Mouse (Mus musculus): ENCODE results near the gene Filip1. TPM values are rescaled to one million over a fixed set of nuclear protein-coding genes. Genes with fewer than 3 reads are reported as not detected.

The Filip1 gene
- total and polyA plus RNA-seq, 3 experiments: 0.71 to 1.5 (median 1.3) TPM

- no peaks in the 10 kb centered on the region for H3K9me3 ChIP-seq (replicated peaks; ENCODE audit: low read length)
- peaks cover 28% of the 10 kb centered on the region for H3K79me2 ChIP-seq (replicated peaks; ENCODE audit: control insufficient read depth, extremely low read depth, insufficient read depth, poor library complexity, severe bottlenecking)
- in situ Hi-C loops (cut with MboI; ENCODE audit: low pct_ligation_motif_present, low pct_unique_long_range_greater_than_20kb, low sequenced_read_pairs) (no loop called here), dilution Hi-C loops (cut with MboI; ENCODE audit: extremely low pct_ligation_motif_present, extremely low pct_unique_long_range_greater_than_20kb, low sequenced_read_pairs) (no loop called here)
- H3K4me3 ChIP-seq (replicated peaks in 1 of 3; ENCODE audit: low read depth in 2 of 3, low read length in 2 of 3, poor library complexity in 1 of 3): no peak overlapping the region
- H3K4me1 ChIP-seq (ENCODE audit: control insufficient read depth in 1 of 2, insufficient read depth in 2 of 2): peaks cover 0 to 31% of the 10 kb centered on the region in 2 experiments; a peak in 3 of 4 replicates
- H3K27me3 ChIP-seq (replicated peaks): no peaks in the 10 kb centered on the region
- no peak overlapping the region for H3K9ac ChIP-seq (ENCODE audit: insufficient read depth, low read depth)
- TF ChIP-seq RAD21 (IDR thresholded peaks at IDR 0.05; ENCODE audit: low read depth, low read length) (no peak), E2F4 (IDR thresholded peaks at IDR 0.05; ENCODE audit: insufficient replicate concordance, low read depth, low read length) (no peak), CHD1 (IDR thresholded peaks at IDR 0.05; ENCODE audit: low read depth, low read length) (no peak), CHD2 (IDR thresholded peaks at IDR 0.05; ENCODE audit: low read length) (no peak), POLR2A (IDR thresholded peaks at IDR 0.05; ENCODE audit: low read depth, low read length) (no peak), USF2 (conservative IDR thresholded peaks at IDR 0.05; ENCODE audit: low read depth, low read length) (no peak), JUND (conservative IDR thresholded peaks at IDR 0.05; ENCODE audit: low read depth, low read length) (no peak), MXI1 (IDR thresholded peaks at IDR 0.05; ENCODE audit: low read depth, low read length) (no peak), UBTF (IDR thresholded peaks at IDR 0.05; ENCODE audit: low read depth, low read length) (no peak), IRF4 (IDR thresholded peaks at IDR 0.05; ENCODE audit: low read depth, low read length) (no peak), CTCF (conservative IDR thresholded peaks at IDR 0.05 in 1 of 2, IDR thresholded peaks at IDR 0.05 in 1 of 2; ENCODE audit: low read depth in 2 of 2, low read length in 2 of 2) (no peak), ZMIZ1 (IDR thresholded peaks at IDR 0.05; ENCODE audit: low read depth, low read length) (no peak), MAX (IDR thresholded peaks at IDR 0.05; ENCODE audit: low read length) (no peak), BHLHE40 (IDR thresholded peaks at IDR 0.05; ENCODE audit: low read depth, low read length) (no peak)
- H3K4me2 ChIP-seq (ENCODE audit: insufficient read depth, low read depth, poor library complexity, severe bottlenecking): no peak overlapping the region
- no peak overlapping the region for H3K27ac ChIP-seq (ENCODE audit: insufficient read depth, low read depth)
- peaks cover 0 to 6% of the 10 kb centered on the region in 2 experiments for H3K36me3 ChIP-seq (replicated peaks in 1 of 2; ENCODE audit: control insufficient read depth in 1 of 2, insufficient read depth in 1 of 2, low read length in 1 of 2)
- no peak for DNase-seq (ENCODE audit: extremely low read depth)
These were observed 227.5 kb downstream of the Filip1 start for GRCm38 (mm10) chr9:79784934-79785793.

GRCm38 (mm10) chr9:79784439-79784838 lies 228.2 kb downstream of the Filip1 start:
- no peak overlapping the region for H3K9ac ChIP-seq (ENCODE audit: insufficient read depth, low read depth)
- no peaks in the 10 kb centered on the region for H3K27me3 ChIP-seq (replicated peaks)
- DNase-seq (ENCODE audit: extremely low read depth): no peak
- dilution Hi-C loops (cut with MboI; ENCODE audit: extremely low pct_ligation_motif_present, extremely low pct_unique_long_range_greater_than_20kb, low sequenced_read_pairs): no loop called here
- no peak overlapping the region for H3K4me3 ChIP-seq (replicated peaks in 1 of 3; ENCODE audit: low read depth in 2 of 3, low read length in 2 of 3, poor library complexity in 1 of 3)
- H3K27ac ChIP-seq (ENCODE audit: insufficient read depth, low read depth): no peak overlapping the region
- H3K36me3 ChIP-seq (replicated peaks in 1 of 2; ENCODE audit: control insufficient read depth in 1 of 2, insufficient read depth in 1 of 2, low read length in 1 of 2): peaks cover 0 to 9% of the 10 kb centered on the region in 2 experiments
- H3K79me2 ChIP-seq (replicated peaks; ENCODE audit: control insufficient read depth, extremely low read depth, insufficient read depth, poor library complexity, severe bottlenecking): peaks cover 24% of the 10 kb centered on the region
- in situ Hi-C loops (cut with MboI; ENCODE audit: low pct_ligation_motif_present, low pct_unique_long_range_greater_than_20kb, low sequenced_read_pairs): no loop called here
- peaks cover 0 to 26% of the 10 kb centered on the region in 2 experiments; a peak in 2 of 4 replicates for H3K4me1 ChIP-seq (ENCODE audit: control insufficient read depth in 1 of 2, insufficient read depth in 2 of 2)
- TF ChIP-seq GABPA (IDR thresholded peaks at IDR 0.05; ENCODE audit: insufficient replicate concordance, low read depth, low read length) (no peak), MAFK (IDR thresholded peaks at IDR 0.05; ENCODE audit: insufficient replicate concordance, low read length) (no peak), JUND (conservative IDR thresholded peaks at IDR 0.05; ENCODE audit: low read depth, low read length) (no peak), USF2 (conservative IDR thresholded peaks at IDR 0.05; ENCODE audit: low read depth, low read length) (no peak), MXI1 (IDR thresholded peaks at IDR 0.05; ENCODE audit: low read depth, low read length) (no peak), HCFC1 (IDR thresholded peaks at IDR 0.05; ENCODE audit: low read depth, low read length) (no peak), RCOR1 (conservative IDR thresholded peaks at IDR 0.05; ENCODE audit: low read depth, low read length) (no peak), CHD2 (IDR thresholded peaks at IDR 0.05; ENCODE audit: low read length) (no peak), SMC3 (IDR thresholded peaks at IDR 0.05; ENCODE audit: low read depth, low read length) (no peak), POLR2AphosphoS2 (IDR thresholded peaks at IDR 0.05; ENCODE audit: low read depth, low read length) (no peak), NELFE (IDR thresholded peaks at IDR 0.05; ENCODE audit: low read depth, low read length) (no peak), TCF12 (IDR thresholded peaks at IDR 0.05; ENCODE audit: low read depth, low read length) (no peak), BHLHE40 (IDR thresholded peaks at IDR 0.05; ENCODE audit: low read depth, low read length) (no peak), CTCF (conservative IDR thresholded peaks at IDR 0.05 in 1 of 2, IDR thresholded peaks at IDR 0.05 in 1 of 2; ENCODE audit: low read depth in 2 of 2, low read length in 2 of 2) (no peak)
- no peaks in the 10 kb centered on the region for H3K9me3 ChIP-seq (replicated peaks; ENCODE audit: low read length)
- H3K4me2 ChIP-seq (ENCODE audit: insufficient read depth, low read depth, poor library complexity, severe bottlenecking): no peak overlapping the region

Measured in CH12.LX (cell line).